Mouse (Mus musculus): ENCODE measurements around the gene Hoxa2. TPM values are rescaled to one million over a fixed set of nuclear protein-coding genes. Genes with fewer than 3 reads are reported as not detected.

Hoxa2 gene
- total and polyA plus RNA-seq, 3 experiments = 0.26 TPM; not detected in 2

DNA sequence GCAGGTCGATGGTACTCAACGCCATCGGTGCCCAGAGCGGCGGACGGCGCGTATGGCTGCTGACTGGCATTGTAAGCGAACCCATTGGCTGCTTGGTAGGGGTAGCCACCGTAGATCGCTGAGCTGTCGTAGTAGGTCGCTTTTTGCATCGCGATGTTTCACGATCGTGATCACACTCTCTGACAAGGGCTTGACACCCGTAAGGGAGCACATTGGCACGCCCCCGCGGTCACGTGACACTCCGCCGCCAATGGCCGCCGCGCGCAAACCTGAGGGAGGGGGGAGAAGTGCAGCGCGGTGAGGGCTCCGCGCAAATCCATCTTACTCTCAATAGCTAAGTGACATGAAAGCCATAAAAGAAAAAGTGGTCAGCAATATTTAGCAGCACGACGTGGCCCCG is 7.9 kb upstream of the Hoxa2 start:
- no peaks in the 10 kb centered on the region for H3K79me2 ChIP-seq (replicated peaks; ENCODE audit: control insufficient read depth, extremely low read depth, insufficient read depth, poor library complexity, severe bottlenecking)
- no peaks in the 10 kb centered on the region for H3K27me3 ChIP-seq (replicated peaks)
- DNase-seq (ENCODE audit: extremely low read depth) = no peak

DNA sequence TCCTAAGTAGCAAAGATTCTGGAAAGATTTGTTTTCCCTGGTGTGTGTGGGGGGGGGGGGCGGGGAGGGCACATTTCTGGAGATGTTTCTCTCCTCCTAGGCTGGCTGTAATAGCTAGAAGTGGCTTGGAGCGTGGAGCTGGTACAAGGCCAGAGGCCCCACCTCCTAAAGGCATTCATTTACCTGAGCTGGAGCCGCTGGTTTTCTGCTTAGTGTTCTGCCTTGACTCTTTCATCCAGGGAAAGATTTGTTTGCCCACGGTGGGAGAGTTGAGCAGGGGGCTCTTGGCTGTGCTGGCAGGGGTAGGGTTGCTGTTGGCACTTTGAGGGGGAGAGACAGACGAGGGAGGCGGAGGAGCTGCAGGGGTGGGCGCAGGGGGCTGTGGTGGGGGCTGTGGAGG is 7.3 kb upstream of the Hoxa2 start:
- DNase-seq (ENCODE audit: extremely low read depth) = no peak
- TF ChIP-seq HCFC1 (IDR thresholded peaks at IDR 0.05; ENCODE audit: low read depth, low read length) (no peak), SIN3A (IDR thresholded peaks at IDR 0.05; ENCODE audit: low read length) (no peak), POLR2AphosphoS2 (IDR thresholded peaks at IDR 0.05; ENCODE audit: low read depth, low read length) (no peak), MAFK (IDR thresholded peaks at IDR 0.05; ENCODE audit: insufficient replicate concordance, low read length) (no peak), TBP (conservative IDR thresholded peaks at IDR 0.05; ENCODE audit: low read depth, low read length) (no peak), CTCF (conservative IDR thresholded peaks at IDR 0.05 in 1 of 2, IDR thresholded peaks at IDR 0.05 in 1 of 2; ENCODE audit: low read depth in 2 of 2, low read length in 2 of 2) (no peak), PAX5 (IDR thresholded peaks at IDR 0.05; ENCODE audit: low read length) (no peak), RAD21 (IDR thresholded peaks at IDR 0.05; ENCODE audit: low read depth, low read length) (no peak), ZNF384 (IDR thresholded peaks at IDR 0.05; ENCODE audit: low read depth, low read length) (no peak)
- Histone ChIP-seq H3K4me2 (ENCODE audit: insufficient read depth, low read depth, poor library complexity, severe bottlenecking) (no peak overlapping the region), H3K4me1 (ENCODE audit: control insufficient read depth in 1 of 2, insufficient read depth in 2 of 2) (no peaks in the 10 kb centered on the region), H3K27me3 (replicated peaks) (no peaks in the 10 kb centered on the region), H3K36me3 (replicated peaks in 1 of 2; ENCODE audit: control insufficient read depth in 1 of 2, insufficient read depth in 1 of 2, low read length in 1 of 2) (peaks cover 3 to 21% of the 10 kb centered on the region in 2 experiments), H3K79me2 (replicated peaks; ENCODE audit: control insufficient read depth, extremely low read depth, insufficient read depth, poor library complexity, severe bottlenecking) (no peaks in the 10 kb centered on the region), H3K27ac (ENCODE audit: insufficient read depth, low read depth) (no peak overlapping the region), H3K4me3 (replicated peaks in 1 of 3; ENCODE audit: low read depth in 2 of 3, low read length in 2 of 3, poor library complexity in 1 of 3) (no peak overlapping the region), H3K9ac (ENCODE audit: insufficient read depth, low read depth) (no peak overlapping the region), H3K9me3 (replicated peaks; ENCODE audit: low read length) (peaks cover 9% of the 10 kb centered on the region)
- dilution Hi-C loops (cut with MboI; ENCODE audit: extremely low pct_ligation_motif_present, extremely low pct_unique_long_range_greater_than_20kb, low sequenced_read_pairs) (no loop called here), in situ Hi-C loops (cut with MboI; ENCODE audit: low pct_ligation_motif_present, low pct_unique_long_range_greater_than_20kb, low sequenced_read_pairs) (no loop called here)

More for the DNA sequence above, 7.9 kb upstream of the Hoxa2 start:
- Histone ChIP-seq H3K27ac (ENCODE audit: insufficient read depth, low read depth) (no peak overlapping the region), H3K4me3 (replicated peaks in 1 of 3; ENCODE audit: low read depth in 2 of 3, low read length in 2 of 3, poor library complexity in 1 of 3) (no peak overlapping the region), H3K9ac (ENCODE audit: insufficient read depth, low read depth) (no peak overlapping the region), H3K9me3 (replicated peaks; ENCODE audit: low read length) (peaks cover 9% of the 10 kb centered on the region), H3K4me1 (ENCODE audit: control insufficient read depth in 1 of 2, insufficient read depth in 2 of 2) (no peaks in the 10 kb centered on the region), H3K4me2 (ENCODE audit: insufficient read depth, low read depth, poor library complexity, severe bottlenecking) (no peak overlapping the region), H3K36me3 (replicated peaks in 1 of 2; ENCODE audit: control insufficient read depth in 1 of 2, insufficient read depth in 1 of 2, low read length in 1 of 2) (peaks cover 3 to 19% of the 10 kb centered on the region in 2 experiments)
- in situ Hi-C loops (cut with MboI; ENCODE audit: low pct_ligation_motif_present, low pct_unique_long_range_greater_than_20kb, low sequenced_read_pairs) = no loop called here
- TF ChIP-seq CTCF (conservative IDR thresholded peaks at IDR 0.05 in 1 of 2, IDR thresholded peaks at IDR 0.05 in 1 of 2; ENCODE audit: low read depth in 2 of 2, low read length in 2 of 2) = no peak
- TF ChIP-seq POLR2AphosphoS2 (IDR thresholded peaks at IDR 0.05; ENCODE audit: low read depth, low read length) = no peak
- TF ChIP-seq TBP (conservative IDR thresholded peaks at IDR 0.05; ENCODE audit: low read depth, low read length) = no peak
- TF ChIP-seq NELFE (IDR thresholded peaks at IDR 0.05; ENCODE audit: low read depth, low read length) = no peak
- TF ChIP-seq JUN (IDR thresholded peaks at IDR 0.05; ENCODE audit: insufficient read depth, low read depth, low read length) = no peak
- TF ChIP-seq ZMIZ1 (IDR thresholded peaks at IDR 0.05; ENCODE audit: low read depth, low read length) = no peak
- TF ChIP-seq IRF4 (IDR thresholded peaks at IDR 0.05; ENCODE audit: low read depth, low read length) = no peak
- TF ChIP-seq ELF1 (IDR thresholded peaks at IDR 0.05; ENCODE audit: low read depth, low read length) = no peak
- TF ChIP-seq GABPA (IDR thresholded peaks at IDR 0.05; ENCODE audit: insufficient replicate concordance, low read depth, low read length) = no peak
- TF ChIP-seq RAD21 (IDR thresholded peaks at IDR 0.05; ENCODE audit: low read depth, low read length) = no peak
- TF ChIP-seq E2F4 (IDR thresholded peaks at IDR 0.05; ENCODE audit: insufficient replicate concordance, low read depth, low read length) = no peak
- no peak for TF ChIP-seq RCOR1 (conservative IDR thresholded peaks at IDR 0.05; ENCODE audit: low read depth, low read length)
- TF ChIP-seq SIN3A (IDR thresholded peaks at IDR 0.05; ENCODE audit: low read length) = no peak
- TF ChIP-seq TCF12 (IDR thresholded peaks at IDR 0.05; ENCODE audit: low read depth, low read length) = no peak
- TF ChIP-seq POLR2A (IDR thresholded peaks at IDR 0.05; ENCODE audit: low read depth, low read length) = no peak
- no peak for TF ChIP-seq MYC (IDR thresholded peaks at IDR 0.05; ENCODE audit: low read depth, low read length)
- TF ChIP-seq CHD1 (IDR thresholded peaks at IDR 0.05; ENCODE audit: low read depth, low read length) = no peak
- no peak for TF ChIP-seq USF2 (conservative IDR thresholded peaks at IDR 0.05; ENCODE audit: low read depth, low read length)
- no peak for TF ChIP-seq MEF2A (IDR thresholded peaks at IDR 0.05; ENCODE audit: borderline replicate concordance, low read depth, low read length)
- TF ChIP-seq ZKSCAN1 (IDR thresholded peaks at IDR 0.05; ENCODE audit: borderline replicate concordance, low read depth, low read length) = no peak
- dilution Hi-C loops (cut with MboI; ENCODE audit: extremely low pct_ligation_motif_present, extremely low pct_unique_long_range_greater_than_20kb, low sequenced_read_pairs) = no loop called here
